Mouse (Mus musculus) frontal cortex, adult 2 months (tissue): ENCODE results near the gene Olfr704. TPM values are rescaled to one million over a fixed set of nuclear protein-coding genes. Genes with fewer than 3 reads are reported as not detected.
"Not testable (repeated sequence)": the region's sequence is repeated elsewhere in the genome, so short reads cannot be mapped to it uniquely, and the experiment has no call there.

Experiments
- DNase-seq, 2 experiments: peaks; one replicate each; pipeline ENCODE4 v3.0.0; 2022; ENCODE audit warnings: low spot score in 1 of 2; ENCODE audit errors: extremely low spot score in 1 of 2
- polyA plus RNA-seq: library from polyadenylated mRNA; depleted of rRNA; stranded (reverse); fragments of >200 nt; gene quantifications from 2 replicates; pipeline ENCODE4 v1.2.3, GENCODE M21; 2012; rRNA removed

The Olfr704 gene
- not detected in 2 replicates for polyA plus RNA-seq

GRCm38 (mm10) chr7:106862885-106863284 lies at the start of gene Olfr704:
Olfr704 (plus strand) TSS chr7:106863185.
- no peak for DNase-seq

GRCm38 (mm10) chr7:106813829-106814228 lies 49.2 kb upstream of the Olfr704 start, which contains the start of gene Olfr701:
Olfr701 (plus strand) TSS chr7:106814129.
- DNase-seq, result no peak

DNA sequence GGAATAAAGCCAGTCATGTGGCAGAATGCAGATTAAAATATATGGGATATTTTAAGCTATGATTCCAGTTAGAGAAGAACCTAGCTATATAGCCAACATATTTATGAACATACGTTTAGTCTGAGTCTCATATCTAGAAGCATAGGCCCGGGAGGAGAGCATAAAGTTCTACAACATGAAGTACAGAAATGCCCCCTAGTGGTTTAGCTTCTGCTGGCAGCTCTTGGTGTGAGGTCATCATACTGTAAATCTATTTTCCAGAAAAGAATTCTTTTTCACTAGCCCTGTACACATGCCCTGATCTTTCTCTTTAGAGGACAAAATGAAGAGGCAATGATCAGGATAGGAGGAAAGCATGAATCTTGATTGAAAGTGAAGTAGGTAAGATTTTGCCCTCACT lies 47.2 kb upstream of the Olfr704 start:
- peak in 1 of 2 experiments; percentile 19 for DNase-seq

- DNase-seq, result no peak
Observed at GRCm38 (mm10) chr7:106818414-106818813, 44.6 kb upstream of the Olfr704 start.

DNA sequence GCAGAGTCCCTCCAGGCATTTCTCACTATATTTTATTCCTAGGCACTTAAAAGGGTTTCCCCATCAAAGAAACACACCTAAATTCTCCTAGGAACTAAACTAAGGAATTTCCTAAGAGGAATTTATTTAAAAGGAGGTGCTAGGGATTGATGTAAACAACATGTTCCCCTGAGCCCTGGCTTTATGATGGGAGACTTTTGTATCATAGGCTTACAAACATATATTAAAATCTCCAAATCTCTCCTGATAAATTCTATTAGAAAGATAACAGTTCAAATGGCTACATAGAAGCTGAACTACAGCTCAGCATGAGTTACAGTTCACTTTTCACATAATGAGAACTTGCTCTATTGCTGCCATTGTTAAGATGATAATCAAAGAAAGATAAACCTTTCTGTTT lies 29.2 kb upstream of the Olfr704 start, which contains the start of gene Olfr702:
Olfr702 (minus strand) TSS at position 101 of the 400 bp plus-strand sequence.
- no peak for DNase-seq

DNA sequence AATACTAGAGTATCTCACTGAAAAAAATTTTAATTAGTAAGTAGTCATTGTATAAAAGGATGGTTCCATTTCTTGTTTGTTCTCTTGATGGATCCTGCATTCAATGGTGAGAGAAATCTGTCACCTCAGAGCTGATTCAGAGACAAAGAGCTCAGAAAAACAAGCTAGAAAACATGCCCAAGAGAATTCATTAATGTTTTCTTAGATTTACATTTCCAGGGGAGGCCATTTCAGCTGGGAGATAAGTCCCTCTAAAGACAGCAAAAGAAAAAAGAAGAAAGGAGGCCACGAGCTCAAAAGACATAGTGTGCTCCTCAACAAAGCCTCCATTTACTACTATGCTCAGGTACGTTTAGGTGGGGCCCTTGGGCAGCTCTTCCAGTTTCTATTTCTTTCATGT lies 19.9 kb upstream of the Olfr704 start, which contains the start of gene Olfr703:
Olfr703 (plus strand) TSS at position 301 of the 400 bp plus-strand sequence.
- no peak for DNase-seq

DNA sequence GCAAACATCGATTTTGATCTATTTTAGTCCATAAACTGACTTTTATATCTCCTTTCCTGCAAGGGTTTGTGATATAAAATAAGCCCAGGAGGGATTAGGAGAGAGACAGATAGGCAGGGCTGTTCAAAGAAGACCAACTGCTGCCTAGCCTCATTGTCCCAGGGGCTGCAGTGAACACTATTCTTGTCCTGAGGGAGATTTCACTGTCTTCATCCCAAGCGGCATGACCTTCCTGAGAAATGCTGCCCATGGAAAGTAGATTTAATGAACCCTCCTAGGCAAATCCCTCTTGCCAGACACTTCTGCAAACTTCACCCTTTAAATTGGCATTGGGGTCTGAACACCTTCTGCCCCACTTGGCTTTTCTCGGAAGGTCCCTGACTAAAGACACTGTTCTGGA lies 13.8 kb downstream of the Olfr704 start, which contains the start of gene Olfr705:
Olfr705 (minus strand) TSS at position 101 of the 400 bp plus-strand sequence.
- no peak for DNase-seq

- DNase-seq, result no peak
Observed at GRCm38 (mm10) chr7:106888062-106888461, 25.1 kb downstream of the Olfr704 start, which contains the start of gene Olfr706. Olfr706 (minus strand) TSS chr7:106888162.

- DNase-seq, result not testable (repeated sequence)
Observed at GRCm38 (mm10) chr7:106901141-106901540, 38.2 kb downstream of the Olfr704 start, which contains the start of gene Olfr707. Olfr707 (minus strand) TSS chr7:106901241.

DNA sequence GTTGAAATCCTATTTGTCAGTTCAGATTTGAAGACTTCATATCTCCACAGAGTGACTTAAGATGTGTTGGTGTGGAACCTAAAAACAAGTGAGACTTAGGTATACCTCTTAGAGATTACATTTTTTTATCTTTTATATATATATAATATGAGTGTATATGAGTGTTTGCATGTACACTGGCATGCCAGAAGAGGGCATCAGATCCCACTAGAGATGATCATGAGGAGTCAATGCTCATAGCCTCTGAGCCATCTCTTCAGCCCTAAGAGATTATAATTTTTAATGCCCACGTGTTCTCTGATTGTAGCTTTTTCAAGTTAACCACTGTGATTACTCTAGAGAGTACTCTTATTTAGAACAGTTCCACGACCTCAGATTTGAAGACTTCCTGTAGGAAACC lies 44.7 kb downstream of the Olfr704 start, which contains the start of gene Olfr1532-ps1:
Olfr1532-ps1 (plus strand) TSS at position 326 of the 400 bp plus-strand sequence.
- DNase-seq, result no peak

Other genes with a start within 250 kb of the Olfr704 start
- not detected in 2 replicates for gene Olfr693, start 182.6 kb upstream of the Olfr704 start, polyA plus RNA-seq
- gene Olfr694, start 171.4 kb upstream of the Olfr704 start, polyA plus RNA-seq, result not detected in 2 replicates
- gene Olfr695, start 146.8 kb upstream of the Olfr704 start, polyA plus RNA-seq, result 0.02 TPM in 1 of 2 replicates, not detected in the other
- gene Olfr697, start 120.7 kb upstream of the Olfr704 start, polyA plus RNA-seq, result not detected in 2 replicates
- not detected in 2 replicates for gene Olfr698, start 107.8 kb upstream of the Olfr704 start, polyA plus RNA-seq
- gene Olfr699, start 70.0 kb upstream of the Olfr704 start, polyA plus RNA-seq, result not detected in 2 replicates
- gene Olfr700, start 54.4 kb upstream of the Olfr704 start, polyA plus RNA-seq, result not detected in 2 replicates
- not detected in 2 replicates for gene Olfr701, start 49.1 kb upstream of the Olfr704 start, polyA plus RNA-seq
- not detected in 2 replicates for gene Olfr702, start 29.3 kb upstream of the Olfr704 start, polyA plus RNA-seq
- gene Olfr703, start 19.8 kb upstream of the Olfr704 start, polyA plus RNA-seq, result not detected in 2 replicates
- gene Olfr705, start 13.7 kb downstream of the Olfr704 start, polyA plus RNA-seq, result not detected in 2 replicates
- gene Olfr706, start 25.0 kb downstream of the Olfr704 start, polyA plus RNA-seq, result not detected in 2 replicates
- gene Olfr707, start 38.1 kb downstream of the Olfr704 start, polyA plus RNA-seq, result not detected in 2 replicates
- gene Olfr1532-ps1, start 44.8 kb downstream of the Olfr704 start, polyA plus RNA-seq, result not detected in 2 replicates
- gene Olfr709-ps1, start 69.0 kb downstream of the Olfr704 start, polyA plus RNA-seq, result not detected in 2 replicates
- gene Olfr710, start 85.1 kb downstream of the Olfr704 start, polyA plus RNA-seq, result not detected in 2 replicates
- not detected in 2 replicates for gene Olfr6, start 100.8 kb downstream of the Olfr704 start, polyA plus RNA-seq
- gene Olfr711, start 112.3 kb downstream of the Olfr704 start, polyA plus RNA-seq, result not detected in 2 replicates
- not detected in 2 replicates for gene Olfr2, start 142.9 kb downstream of the Olfr704 start, polyA plus RNA-seq
- gene Olfr713, start 168.0 kb downstream of the Olfr704 start, polyA plus RNA-seq, result not detected in 2 replicates
- 0.04 TPM in 1 of 2 replicates, not detected in the other for gene Olfr714, start 207.8 kb downstream of the Olfr704 start, polyA plus RNA-seq
- not detected in 2 replicates for gene Olfr17, start 230.0 kb downstream of the Olfr704 start, polyA plus RNA-seq
- gene Olfr715b, start 247.2 kb downstream of the Olfr704 start, polyA plus RNA-seq, result not detected in 2 replicates